Comparison of ENCODE assay signal across 9 mouse cellular contexts in genomic region chr5:142139978-142140377, GRCm38 (mm10).
A peak's percentile ranks its signal among the peaks of the same experiment; 100 is the strongest.
DNase-seq lines count a peak whose midpoint lies in the region; ATAC-seq lines count a peak whose summit lies in the region.
"Had no signal": no experiment of that assay in that cellular context is flagged by ENCODE, and none has a peak within 500 bp of the region (broad histone marks: within the 10 kb centered on the region; RNA-seq: fewer than 3 reads in every experiment).

No protein-coding gene starts in this region.

- DNase-seq in adrenal gland, postnatal 25 days, result peak; percentile 15
- no peak for DNase-seq in adrenal gland, adult 18-20 months (ENCODE audit: low spot score in 2 of 2)
- peak; percentile 80 for DNase-seq in cerebellum, adult 11 months
- DNase-seq in left cerebral cortex, postnatal 10 days (ENCODE audit: extremely low spot score in 1 of 2, low spot score in 2 of 2), result peak; percentile 23 to 44
- no peak for DNase-seq in kidney, adult 11 months
- DNase-seq in MN1 (ENCODE audit: low spot score), result no peak

- H3K36me3 ChIP-seq in heart, embryonic 14.5 days (ENCODE audit: control insufficient read depth, insufficient read depth, low read length), result no peaks in the 10 kb centered on the region
- H3K36me3 ChIP-seq: limb, embryonic 13.5 days had no signal

- no peak overlapping the region for H3K4me2 ChIP-seq in heart, embryonic 14.5 days (ENCODE audit: low read length)
- H3K4me2 ChIP-seq: limb, embryonic 13.5 days had no signal

- H3K4me1 ChIP-seq in heart, embryonic 14.5 days (ENCODE audit: control insufficient read depth in 2 of 2, insufficient read depth in 2 of 2, low read length in 2 of 2), result peaks cover 7 to 16% of the 10 kb centered on the region in 2 experiments
- H3K4me1 ChIP-seq: limb, embryonic 13.5 days had no signal

- H3K27me3 ChIP-seq in heart, embryonic 14.5 days (ENCODE audit: control insufficient read depth, insufficient read depth, low read length), result no peaks in the 10 kb centered on the region
- H3K27me3 ChIP-seq: limb, embryonic 13.5 days had no signal

- no peak overlapping the region for H3K4me3 ChIP-seq in heart, embryonic 14.5 days (ENCODE audit: control insufficient read depth in 1 of 2, insufficient read depth in 1 of 2, low read depth in 1 of 2, low read length in 2 of 2)
- H3K4me3 ChIP-seq: limb, embryonic 13.5 days had no signal

- WGBS in heart, embryonic 14.5 days, result 23% methylated on average over 7 of the region's 7 CpGs

- 0 out of 4 replicates have a peak overlapping the region, but pooled peaks of 1 of the 2 experiments have one; percentile 9 for H3K27ac ChIP-seq in heart, embryonic 14.5 days (replicated peaks in 1 of 2; ENCODE audit: control insufficient read depth in 1 of 2, insufficient read depth in 1 of 2, low read depth in 2 of 2, low read length in 2 of 2)
- H3K27ac ChIP-seq: limb, embryonic 13.5 days had no signal

- H3K9ac ChIP-seq in heart, embryonic 14.5 days (ENCODE audit: low read length), result no peak overlapping the region
- H3K9ac ChIP-seq: limb, embryonic 13.5 days had no signal

- no peaks in the 10 kb centered on the region for H3K9me3 ChIP-seq in heart, embryonic 14.5 days (ENCODE audit: control insufficient read depth, low read length)
- H3K9me3 ChIP-seq: limb, embryonic 13.5 days had no signal

- peak; percentile 45; the same call in 1 of the 2 replicates for ATAC-seq in heart, embryonic 14.5 days (ENCODE audit: insufficient number of reproducible peaks, insufficient read depth, low FRiP score, low read depth)
- no peak for ATAC-seq in megakaryocyte-erythroid progenitor cell, adult 5-6 weeks (replicated peaks; ENCODE audit: low FRiP score, low TSS enrichment, poor library complexity, severe bottlenecking)

- intact Hi-C loops in left cerebral cortex, postnatal 10 days (cut with DNase I), result no loop called here

Comparison
In these comparisons a context has a peak if more than half of its experiments do, and no peak if none do; other contexts are left out.
1. DNase-seq: peak in adrenal gland, postnatal 25 days (single experiment), cerebellum, adult 11 months (single experiment) and left cerebral cortex, postnatal 10 days (2 of 2); none in adrenal gland, adult 18-20 months (0 of 2), kidney, adult 11 months (single experiment) and MN1 (single experiment).